Mouse (Mus musculus) megakaryocyte, embryonic 14.5 days (primary cell): ENCODE results near the gene Rgs12.

Experiments
- FLI1 ChIP-seq: IDR thresholded peaks from 2 replicates; pipeline ENCODE4 v1.6.1; 2012; ENCODE audit warnings: low read length, inconsistent platforms, mixed read lengths
- GATA1 ChIP-seq: IDR thresholded peaks from 3 replicates; pipeline ENCODE4 v1.6.1; 2012; ENCODE audit warnings: mixed read lengths, low read length, inconsistent platforms, borderline replicate concordance

- no peak for TF ChIP-seq GATA1
- no peak for TF ChIP-seq FLI1
These were observed 62.1 kb downstream of the Rgs12 start for GRCm38 (mm10) chr5:35011156-35011923.
